Mouse (Mus musculus): Measurements from ENCODE around the gene Prl2c1. TPM values are rescaled to one million over a fixed set of nuclear protein-coding genes. Genes with fewer than 3 reads are reported as not detected.
"Not testable (repeated sequence)": the region's sequence is repeated elsewhere in the genome, so short reads cannot be mapped to it uniquely, and the experiment has no call there.

Prl2c1 gene
- polyA plus RNA-seq (2016; fragmentation: Nextera tagmentation; extraction: Ambion mirVana) = not detected in 2 replicates

DNA sequence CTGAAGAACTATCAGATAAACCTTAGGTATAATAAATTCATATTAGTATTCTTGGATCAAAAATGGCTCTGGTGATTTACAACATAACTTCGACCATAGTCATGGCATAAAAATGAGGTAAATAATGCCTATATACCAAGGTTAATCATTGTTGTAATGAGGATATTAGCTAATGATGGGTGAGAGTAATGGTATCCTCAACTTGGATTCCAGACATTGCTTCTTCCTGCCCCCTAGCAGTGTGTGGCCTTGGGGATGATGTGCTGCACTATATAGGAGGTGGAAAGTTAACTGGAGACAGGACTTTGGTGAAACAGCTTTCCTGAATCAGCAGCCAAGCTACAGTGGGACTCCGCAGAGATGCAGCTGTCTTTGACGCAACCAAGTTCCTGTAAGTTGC lies at the start of gene Prl2c1:
Gene Prl2c1 (plus strand): TSS at position 301 of the 400 bp plus-strand sequence.
- H3K4me1 ChIP-seq = no peaks in the 10 kb centered on the region

DNA sequence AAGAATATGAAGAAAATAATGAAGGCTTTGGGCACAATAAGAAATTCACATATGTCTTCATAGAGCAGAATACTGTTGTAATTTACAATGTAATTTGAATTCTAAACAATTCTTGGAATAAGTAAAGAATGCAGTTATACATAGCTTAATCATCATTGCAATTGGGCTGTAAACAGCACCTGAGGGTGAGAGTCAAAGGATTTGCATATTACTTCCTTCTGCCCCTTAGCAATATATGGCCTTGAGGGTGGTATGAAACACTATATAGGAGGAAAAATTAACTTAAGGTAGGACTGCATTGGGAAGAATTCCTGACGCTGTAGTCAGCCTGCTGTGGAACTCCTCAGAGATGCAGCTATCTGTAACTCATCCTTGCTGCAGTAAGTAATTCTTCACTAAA lies 47.8 kb upstream of the Prl2c1 start, which contains the start of gene Prl2a1:
Gene Prl2a1 (plus strand): TSS at position 301 of the 400 bp plus-strand sequence.
- Histone ChIP-seq H3K9ac (no peak within 1 kb of the TSS), H3K27ac (no peak within 1 kb of the TSS), H3K36me3 (replicated peaks) (no peaks in the 10 kb centered on the region), H3K27me3 (no peaks in the 10 kb centered on the region), H3K4me2 (no peak within 1 kb of the TSS), H3K4me3 (replicated peaks) (no peak within 1 kb of the TSS), H3K9me3 (no peaks in the 10 kb centered on the region), H3K4me1 (no peaks in the 10 kb centered on the region)
- ATAC-seq (ENCODE audit: low FRiP score) = no peak
- WGBS = 84% methylated on average over 1 of the region's 1 CpGs

More for the DNA sequence above, at the start of gene Prl2c1:
- no peak within 1 kb of the TSS for H3K9ac ChIP-seq
- H3K27me3 ChIP-seq = no peaks in the 10 kb centered on the region
- 82% methylated on average over 3 of the region's 3 CpGs for WGBS
- H3K4me3 ChIP-seq (replicated peaks) = no peak within 1 kb of the TSS
- H3K4me2 ChIP-seq = no peak within 1 kb of the TSS
- no peak within 1 kb of the TSS for H3K27ac ChIP-seq
- H3K36me3 ChIP-seq (replicated peaks) = no peaks in the 10 kb centered on the region
- ATAC-seq (ENCODE audit: low FRiP score) = no peak
- no peaks in the 10 kb centered on the region for H3K9me3 ChIP-seq

DNA sequence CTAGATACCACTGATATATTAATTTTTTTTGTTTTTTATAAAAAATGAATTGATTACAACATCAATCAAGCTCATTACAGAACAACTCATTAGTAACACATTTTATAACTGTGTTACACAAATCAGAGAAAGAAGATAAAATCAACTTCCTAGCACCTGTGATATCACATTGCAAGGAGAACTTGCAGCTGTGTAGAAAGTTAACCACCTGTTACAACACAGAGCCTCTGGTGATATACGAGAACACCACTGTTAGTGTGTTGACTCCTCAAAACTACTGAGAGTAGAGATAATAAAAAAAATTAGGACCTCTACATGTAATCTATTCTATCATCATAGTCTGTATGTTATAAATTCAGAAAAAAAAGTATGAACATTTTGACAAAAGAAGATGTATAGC lies 46.4 kb upstream of the Prl2c1 start:
- H3K4me2 ChIP-seq = no peak overlapping the region
- 76% methylated on average over 1 of the region's 1 CpGs for WGBS
- ATAC-seq (ENCODE audit: low FRiP score) = no peak
- no peak overlapping the region for H3K27ac ChIP-seq
- H3K9me3 ChIP-seq = no peaks in the 10 kb centered on the region
- no peak overlapping the region for H3K4me3 ChIP-seq (replicated peaks)
- H3K4me1 ChIP-seq = no peaks in the 10 kb centered on the region
- no peaks in the 10 kb centered on the region for H3K36me3 ChIP-seq (replicated peaks)
- no peak overlapping the region for H3K9ac ChIP-seq
- H3K27me3 ChIP-seq = no peaks in the 10 kb centered on the region

DNA sequence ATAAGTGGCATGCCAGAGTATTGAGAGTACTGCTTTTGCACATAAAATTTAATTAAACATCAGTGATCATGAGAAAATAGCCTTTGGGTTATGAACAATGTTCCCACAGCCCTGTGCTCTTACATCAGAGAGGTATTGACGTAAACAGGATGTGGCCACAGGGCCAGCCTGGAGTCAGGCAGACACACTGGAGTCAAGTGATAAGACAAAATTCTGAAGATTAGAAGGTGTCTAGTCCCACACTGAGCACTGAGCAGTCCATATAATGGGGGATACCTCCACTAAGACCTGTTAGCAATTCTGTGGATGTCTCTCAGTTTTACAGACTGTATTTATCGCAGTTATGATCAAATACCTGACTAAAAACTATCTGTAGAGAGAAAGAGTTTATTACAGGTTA lies 55.1 kb downstream of the Prl2c1 start:
- H3K4me1 ChIP-seq; H3K4me2 ChIP-seq; H3K9me3 ChIP-seq; H3K4me3 ChIP-seq (replicated peaks); ATAC-seq (ENCODE audit: low FRiP score); H3K27ac ChIP-seq; H3K36me3 ChIP-seq (replicated peaks); H3K27me3 ChIP-seq; H3K9ac ChIP-seq: not testable (repeated sequence)
- WGBS = 95% methylated on average over 2 of the region's 2 CpGs

Other genes starting within 250 kb of the Prl2c1 start
- gene Prl7b1, start 238.8 kb upstream of the Prl2c1 start, polyA plus RNA-seq (2016; fragmentation: Nextera tagmentation; extraction: Ambion mirVana) = not detected in 2 replicates
- not detected in 2 replicates for gene Prl7a1, start 206.8 kb upstream of the Prl2c1 start, polyA plus RNA-seq (2016; fragmentation: Nextera tagmentation; extraction: Ambion mirVana)
- not detected in 2 replicates for gene Prl7a2, start 181.3 kb upstream of the Prl2c1 start, polyA plus RNA-seq (2016; fragmentation: Nextera tagmentation; extraction: Ambion mirVana)
- gene Prl7d1, start 132.6 kb upstream of the Prl2c1 start, polyA plus RNA-seq (2016; fragmentation: Nextera tagmentation; extraction: Ambion mirVana) = not detected in 2 replicates
- not detected in 2 replicates for gene Prl7c1, start 68.5 kb upstream of the Prl2c1 start, polyA plus RNA-seq (2016; fragmentation: Nextera tagmentation; extraction: Ambion mirVana)
- gene Prl2a1, start 47.7 kb upstream of the Prl2c1 start, polyA plus RNA-seq (2016; fragmentation: Nextera tagmentation; extraction: Ambion mirVana) = not detected in 2 replicates
- gene Prl4a1, start 166.9 kb downstream of the Prl2c1 start, polyA plus RNA-seq (2016; fragmentation: Nextera tagmentation; extraction: Ambion mirVana) = not detected in 2 replicates